Mouse (Mus musculus) liver, embryonic 15.5 days (tissue): ENCODE data around the gene Vmn1r206. TPM values are rescaled to one million over a fixed set of nuclear protein-coding genes. Genes with fewer than 3 reads are reported as not detected.
"Not testable (repeated sequence)": the region's sequence is repeated elsewhere in the genome, so short reads cannot be mapped to it uniquely, and the experiment has no call there.

Source experiments
- ATAC-seq: fragments of 200-750 bp; cut with Nextera tagmentation; 2 replicates; pipeline ENCODE4 v1.8.0; 2017; ENCODE audit warnings: moderate number of reproducible peaks, mild to moderate bottlenecking, moderate library complexity; ENCODE audit not compliant: insufficient read depth
- H3K27ac ChIP-seq: fragments of 300-500 bp; sonication (generic); replicated peaks from 2 replicates; pipeline ENCODE4 v1.5.1; 2015; ENCODE audit warnings: mild to moderate bottlenecking, inconsistent platforms
- H3K27me3 ChIP-seq: fragments of 300-500 bp; sonication (generic); 2 replicates; pipeline ENCODE4 v1.6.1; 2015; ENCODE audit warnings: mild to moderate bottlenecking, inconsistent platforms
- H3K36me3 ChIP-seq: fragments of 300-500 bp; sonication (generic); replicated peaks from 2 replicates; pipeline ENCODE4 v1.6.1; 2015; ENCODE audit warnings: moderate library complexity, mild to moderate bottlenecking, inconsistent platforms
- H3K4me1 ChIP-seq: fragments of 300-500 bp; sonication (generic); replicated peaks from 2 replicates; pipeline ENCODE4 v1.6.1; 2015; ENCODE audit warnings: inconsistent platforms
- H3K4me2 ChIP-seq: fragments of 300-500 bp; sonication (generic); 2 replicates; pipeline ENCODE4 v1.6.1; 2015; ENCODE audit warnings: moderate library complexity, mild to moderate bottlenecking, inconsistent platforms
- H3K4me3 ChIP-seq: fragments of 300-500 bp; sonication (generic); replicated peaks from 2 replicates; pipeline ENCODE4 v1.5.1; 2015; ENCODE audit warnings: mild to moderate bottlenecking, inconsistent platforms
- H3K9ac ChIP-seq: fragments of 300-500 bp; sonication (generic); 2 replicates; pipeline ENCODE4 v1.6.1; 2015; ENCODE audit warnings: moderate library complexity, mild to moderate bottlenecking, inconsistent platforms
- H3K9me3 ChIP-seq: fragments of 300-500 bp; sonication (generic); replicated peaks from 2 replicates; pipeline ENCODE4 v1.6.1; 2016; ENCODE audit warnings: inconsistent platforms
- WGBS: fragments of 180-500 bp; shearing (Covaris S2); methylation state at CpG from one replicate; pipeline ENCODE4 v1.1.7; 2015; ENCODE audit warnings: mixed read lengths; ENCODE audit not compliant: insufficient replicate concordance; 5-methylcytosine and 5-hydroxymethylcytosine counted together
- polyA plus RNA-seq: library from polyadenylated mRNA; unstranded; fragments of >200 nt; fragmentation: Nextera tagmentation; extraction: Ambion mirVana; gene quantifications from 2 replicates; pipeline ENCODE4 v1.2.1, GENCODE M21; 2015

The Vmn1r206 gene
- polyA plus RNA-seq: not detected in 2 replicates

DNA sequence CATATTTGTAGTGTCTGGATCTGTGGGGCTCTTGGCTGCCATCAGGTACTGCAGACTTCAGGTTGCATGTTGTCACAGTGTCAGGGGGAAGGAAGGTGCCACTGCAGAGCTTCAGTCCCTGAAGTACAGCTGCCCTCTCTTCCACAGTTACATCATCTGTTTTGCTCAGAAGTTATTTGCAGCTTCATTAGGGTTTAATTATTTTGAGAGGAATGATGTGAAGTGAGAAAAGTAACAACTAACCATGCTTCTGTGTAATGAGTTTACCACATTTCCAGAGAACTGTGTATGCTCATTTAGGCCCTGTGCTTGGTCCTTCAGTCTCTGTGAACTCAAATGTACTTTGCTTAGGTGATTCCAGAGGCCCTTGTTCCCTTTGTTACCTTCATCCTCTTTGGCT, at the start of gene Vmn1r206:
TSS of gene Vmn1r206 (minus strand) at position 101 of the 400 bp plus-strand sequence.
- not testable (repeated sequence) for H3K9ac ChIP-seq, H3K4me3 ChIP-seq, H3K4me1 ChIP-seq, H3K36me3 ChIP-seq, H3K27ac ChIP-seq, ATAC-seq, H3K27me3 ChIP-seq, H3K4me2 ChIP-seq, H3K9me3 ChIP-seq

DNA sequence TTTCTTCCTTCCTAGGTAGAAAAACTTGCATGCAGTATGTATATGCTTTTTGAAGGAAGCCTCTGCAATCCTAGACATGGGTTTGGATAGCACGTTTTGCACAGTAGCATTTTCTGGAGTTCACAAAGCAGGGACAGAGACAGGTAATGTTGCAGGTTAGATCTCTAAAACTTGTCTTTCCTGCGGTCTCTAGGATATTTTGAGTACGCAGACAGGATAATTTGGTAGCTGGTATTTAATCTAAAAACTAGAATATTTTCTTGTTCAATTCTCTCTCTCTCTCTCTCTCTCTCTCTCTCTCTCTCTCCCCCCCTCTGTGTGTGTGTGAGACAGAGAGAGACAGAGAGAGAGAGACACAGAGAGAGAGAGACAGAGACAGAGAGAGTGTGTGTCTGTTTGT, 31.2 kb downstream of the Vmn1r206 start, which contains the start of gene Vmn1r205:
TSS of gene Vmn1r205 (minus strand) at position 101 of the 400 bp plus-strand sequence.
- ATAC-seq: no peak
- Histone ChIP-seq H3K9me3 (no peaks in the 10 kb centered on the region), H3K4me3 (no peak within 1 kb of the TSS), H3K4me1 (no peaks in the 10 kb centered on the region), H3K27ac (no peak within 1 kb of the TSS), H3K27me3 (no peaks in the 10 kb centered on the region), H3K9ac (no peak within 1 kb of the TSS), H3K36me3 (no peaks in the 10 kb centered on the region), H3K4me2 (no peak within 1 kb of the TSS)
- 56% methylated on average over 3 of the region's 3 CpGs for WGBS

DNA sequence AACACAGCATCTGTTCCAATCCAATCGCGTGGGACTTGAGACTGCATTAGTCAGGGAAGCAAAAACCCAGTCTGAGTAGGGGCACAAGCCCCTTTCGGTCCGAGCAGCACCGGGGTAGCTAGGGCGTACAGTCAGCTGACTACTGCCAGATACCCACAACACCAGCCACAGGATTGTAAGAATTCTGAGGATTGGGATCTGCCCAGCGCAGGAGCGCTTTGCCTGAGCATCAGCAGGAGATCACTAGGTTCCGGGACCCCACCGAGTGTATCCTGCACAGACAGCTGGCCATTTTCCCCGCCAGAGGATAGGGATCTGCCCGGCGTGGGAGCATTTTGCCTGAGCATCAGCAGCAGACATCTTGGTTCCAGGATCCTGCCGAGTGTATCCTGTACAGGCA, 40.7 kb downstream of the Vmn1r206 start:
- not testable (repeated sequence) for H3K9ac ChIP-seq, ATAC-seq, H3K4me2 ChIP-seq, H3K27ac ChIP-seq, H3K4me1 ChIP-seq, H3K36me3 ChIP-seq, H3K9me3 ChIP-seq, H3K27me3 ChIP-seq, H3K4me3 ChIP-seq
- WGBS: 62% methylated on average over 14 of the region's 14 CpGs

DNA sequence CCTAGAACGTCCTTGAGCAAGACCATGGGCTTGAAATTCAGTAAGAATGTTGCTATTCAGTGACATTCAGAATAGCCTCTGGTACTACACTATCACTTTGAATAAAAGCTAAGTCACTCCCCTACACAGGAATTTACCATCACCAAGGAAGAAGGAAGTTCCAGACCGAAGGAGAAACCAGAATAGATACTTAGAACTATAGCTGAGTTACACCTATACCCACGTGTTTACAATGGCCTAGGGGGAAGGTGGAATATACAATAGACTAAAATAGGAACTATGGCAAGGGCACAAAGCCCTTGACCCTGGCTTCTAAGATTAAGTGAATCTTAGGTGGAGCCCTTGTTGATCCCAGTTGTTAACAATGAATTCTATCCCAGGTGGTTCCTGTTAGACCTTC, 49.1 kb downstream of the Vmn1r206 start:
- not testable (repeated sequence) for H3K4me2 ChIP-seq, H3K9me3 ChIP-seq, ATAC-seq, H3K4me1 ChIP-seq, H3K36me3 ChIP-seq, H3K27ac ChIP-seq, H3K4me3 ChIP-seq, H3K9ac ChIP-seq, H3K27me3 ChIP-seq
- 55% methylated on average over 3 of the region's 3 CpGs for WGBS

Other genes with a start within 250 kb of the Vmn1r206 start
- not detected in 2 replicates for gene Vmn1r199, start 244.4 kb downstream of the Vmn1r206 start, polyA plus RNA-seq
- not detected in 2 replicates for gene Vmn1r200, start 233.9 kb downstream of the Vmn1r206 start, polyA plus RNA-seq
- gene Vmn1r201, start 152.3 kb downstream of the Vmn1r206 start, polyA plus RNA-seq: not detected in 2 replicates
- not detected in 2 replicates for gene Vmn1r202, start 118.9 kb downstream of the Vmn1r206 start, polyA plus RNA-seq
- not detected in 2 replicates for gene Vmn1r203, start 106.1 kb downstream of the Vmn1r206 start, polyA plus RNA-seq
- gene Vmn1r204, start 71.1 kb downstream of the Vmn1r206 start, polyA plus RNA-seq: not detected in 2 replicates
- not detected in 2 replicates for gene Vmn1r205, start 31.3 kb downstream of the Vmn1r206 start, polyA plus RNA-seq
- not detected in 2 replicates for gene Vmn1r207-ps, start 105.4 kb upstream of the Vmn1r206 start, polyA plus RNA-seq
- gene Vmn1r208, start 153.1 kb upstream of the Vmn1r206 start, polyA plus RNA-seq: not detected in 2 replicates
- gene Vmn1r209, start 185.4 kb upstream of the Vmn1r206 start, polyA plus RNA-seq: not detected in 2 replicates
- gene Vmn1r210, start 207.1 kb upstream of the Vmn1r206 start, polyA plus RNA-seq: not detected in 2 replicates
- not detected in 2 replicates for gene Vmn1r211, start 233.3 kb upstream of the Vmn1r206 start, polyA plus RNA-seq